Mouse (Mus musculus) forebrain, embryonic 16.5 days (tissue): Measurements from ENCODE around the gene Idi1. TPM values are rescaled to one million over a fixed set of nuclear protein-coding genes. Genes with fewer than 3 reads are reported as not detected.
A peak's percentile ranks its signal among the peaks of the same experiment; 100 is the strongest.
"Not testable (repeated sequence)": the region's sequence is repeated elsewhere in the genome, so short reads cannot be mapped to it uniquely, and the experiment has no call there.

Experiments used
- ATAC-seq: fragments of 200-750 bp; cut with Nextera tagmentation; 2 replicates; pipeline ENCODE4 v1.8.0; 2017; ENCODE audit warnings: mild to moderate bottlenecking, moderate library complexity
- H3K27ac ChIP-seq: fragments of 300-500 bp; sonication (generic); 2 replicates; pipeline ENCODE4 v1.5.1; 2014; ENCODE audit warnings: low read length, control low read depth
- H3K27me3 ChIP-seq: fragments of 300-500 bp; sonication (generic); replicated peaks from 2 replicates; pipeline ENCODE4 v1.6.1; 2014; ENCODE audit warnings: low read length; ENCODE audit not compliant: control insufficient read depth, insufficient read depth
- H3K36me3 ChIP-seq: fragments of 300-500 bp; sonication (generic); 2 replicates; pipeline ENCODE4 v1.6.1; 2014; ENCODE audit not compliant: control insufficient read depth, insufficient read depth
- H3K4me1 ChIP-seq: fragments of 300-500 bp; sonication (generic); replicated peaks from 2 replicates; pipeline ENCODE4 v1.6.1; 2014; ENCODE audit warnings: low read length; ENCODE audit not compliant: control insufficient read depth, insufficient read depth
- H3K4me2 ChIP-seq: fragments of 300-500 bp; sonication (generic); 2 replicates; pipeline ENCODE4 v1.6.1; 2014; ENCODE audit warnings: mild to moderate bottlenecking, low read length, control low read depth
- H3K4me3 ChIP-seq: fragments of 300-500 bp; sonication (generic); replicated peaks from 2 replicates; pipeline ENCODE4 v1.5.1; 2014; ENCODE audit warnings: mild to moderate bottlenecking, low read length, control low read depth
- H3K9ac ChIP-seq: fragments of 300-500 bp; sonication (generic); replicated peaks from 2 replicates; pipeline ENCODE4 v1.6.1; 2014; ENCODE audit warnings: low read depth, low read length, control low read depth
- H3K9me3 ChIP-seq: fragments of 300-500 bp; sonication (generic); 2 replicates; pipeline ENCODE4 v1.6.1; 2016; ENCODE audit warnings: low read length; ENCODE audit not compliant: control insufficient read depth
- WGBS: fragments of 180-500 bp; shearing (Covaris S2); extraction: QIAGEN DNeasy Blood & Tissue Kit; methylation state at CpG from one replicate; pipeline ENCODE4 v1.1.7; 2014; 5-methylcytosine and 5-hydroxymethylcytosine counted together
- polyA plus RNA-seq: library from polyadenylated mRNA; unstranded; fragments of >200 nt; fragmentation: Nextera tagmentation; extraction: Ambion mirVana; gene quantifications from 2 replicates; pipeline ENCODE4 v1.2.1, GENCODE M21; 2015

The Idi1 gene
- 99.8 and 101 TPM in 2 replicates for polyA plus RNA-seq

DNA sequence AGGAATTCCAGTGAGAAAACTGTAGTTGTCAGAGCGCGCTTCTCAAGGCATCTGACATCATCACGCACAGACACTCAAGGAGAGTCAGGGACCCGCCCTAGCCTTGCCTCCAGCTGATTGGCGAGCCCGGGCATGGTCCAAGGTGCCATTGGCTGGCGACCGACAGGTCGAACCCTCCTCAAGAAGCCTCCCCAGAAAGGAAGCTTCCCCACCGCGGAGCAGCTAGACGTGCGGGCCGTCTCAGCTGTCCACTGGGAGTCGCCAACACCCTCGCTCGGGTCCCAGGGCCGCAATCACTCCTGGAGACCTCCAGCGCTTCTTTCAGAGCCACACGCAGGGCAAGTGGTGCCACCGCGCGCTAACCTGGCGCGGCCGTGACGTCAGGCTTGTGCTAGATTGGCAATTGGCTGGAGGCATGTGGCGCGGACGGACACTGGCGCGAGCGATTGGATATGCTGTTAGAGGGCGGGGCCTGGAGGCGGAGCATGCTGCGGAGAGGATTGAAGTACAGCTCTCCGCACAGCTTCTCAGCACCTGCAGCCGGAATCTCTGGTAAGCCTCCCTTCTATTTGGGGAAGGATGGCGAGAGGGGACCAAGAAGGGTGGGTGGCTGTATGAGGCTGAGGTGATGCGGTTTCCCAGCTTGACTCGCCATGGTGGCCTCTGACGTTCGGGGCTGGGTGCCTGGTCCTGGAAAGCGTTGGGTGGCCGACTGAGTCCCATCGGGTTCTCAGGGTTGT lies at the start of gene Idi1:
Idi1 (plus strand) TSS at position 57 of the 740 bp plus-strand sequence.
- Histone ChIP-seq H3K4me3 (peak within 1 kb of the TSS; percentile 52), H3K9ac (peak within 1 kb of the TSS; percentile 56), H3K27me3 (no peaks in the 10 kb centered on the region), H3K4me2 (peak within 1 kb of the TSS; percentile 77), H3K27ac (peak within 1 kb of the TSS; percentile 91), H3K36me3 (peaks cover 10% of the 10 kb centered on the region), H3K9me3 (no peaks in the 10 kb centered on the region), H3K4me1 (peaks cover 14% of the 10 kb centered on the region)
- ATAC-seq: peak; percentile 99
- under 1% methylated on average over 46 of the region's 46 CpGs for WGBS

DNA sequence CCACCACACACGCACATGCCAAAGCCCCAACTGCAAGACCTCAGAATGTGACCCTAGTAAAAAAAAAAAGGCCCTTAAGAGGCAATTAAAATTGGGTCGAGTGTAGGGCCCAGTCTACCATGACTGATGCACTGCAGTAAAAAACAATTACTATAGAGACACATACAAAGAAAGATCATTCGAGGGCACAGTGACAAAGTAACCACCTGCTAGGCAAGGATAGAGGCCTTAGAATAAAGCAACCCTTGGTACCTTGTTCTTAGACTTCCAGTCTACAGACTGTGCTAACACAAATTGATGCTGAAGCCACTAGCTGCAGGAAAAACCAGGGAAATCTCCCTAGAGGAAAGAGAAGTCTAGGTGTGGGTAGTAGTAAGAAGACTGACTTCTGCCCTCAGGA lies 46.9 kb upstream of the Idi1 start:
- no peaks in the 10 kb centered on the region for H3K9me3 ChIP-seq
- H3K4me3 ChIP-seq: no peak overlapping the region
- WGBS: 11% methylated on average over 3 of the region's 3 CpGs
- H3K4me2 ChIP-seq: no peak overlapping the region
- H3K27me3 ChIP-seq: no peaks in the 10 kb centered on the region
- H3K9ac ChIP-seq: no peak overlapping the region
- no peaks in the 10 kb centered on the region for H3K4me1 ChIP-seq
- no peak overlapping the region for H3K27ac ChIP-seq
- no peak for ATAC-seq
- peaks cover 27% of the 10 kb centered on the region for H3K36me3 ChIP-seq

DNA sequence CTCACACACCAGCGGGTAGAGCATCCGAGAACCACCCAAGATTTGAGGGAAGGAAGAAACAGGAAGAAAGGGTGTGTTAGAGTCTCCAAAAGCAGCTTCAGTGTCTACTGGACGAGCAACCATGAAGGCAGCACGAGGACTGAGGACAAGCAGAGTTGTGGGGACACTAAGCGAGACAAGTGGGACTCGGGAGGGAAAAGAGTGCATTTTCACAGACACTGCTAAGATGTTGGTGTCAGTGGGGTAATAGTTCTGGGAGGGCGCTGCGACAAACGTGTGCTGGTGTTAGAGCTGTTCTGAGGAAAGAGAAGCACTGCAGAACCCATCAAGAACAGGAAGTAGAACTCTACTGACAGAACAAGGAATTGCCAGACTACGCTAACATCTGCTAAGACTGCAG lies 46.2 kb upstream of the Idi1 start:
- H3K36me3 ChIP-seq: peaks cover 27% of the 10 kb centered on the region
- H3K27ac ChIP-seq: no peak overlapping the region
- no peak overlapping the region for H3K4me3 ChIP-seq
- H3K4me2 ChIP-seq: no peak overlapping the region
- H3K9me3 ChIP-seq: no peaks in the 10 kb centered on the region
- WGBS: 88% methylated on average over 10 of the region's 10 CpGs
- H3K9ac ChIP-seq: no peak overlapping the region
- no peaks in the 10 kb centered on the region for H3K4me1 ChIP-seq
- no peaks in the 10 kb centered on the region for H3K27me3 ChIP-seq
- ATAC-seq: no peak

DNA sequence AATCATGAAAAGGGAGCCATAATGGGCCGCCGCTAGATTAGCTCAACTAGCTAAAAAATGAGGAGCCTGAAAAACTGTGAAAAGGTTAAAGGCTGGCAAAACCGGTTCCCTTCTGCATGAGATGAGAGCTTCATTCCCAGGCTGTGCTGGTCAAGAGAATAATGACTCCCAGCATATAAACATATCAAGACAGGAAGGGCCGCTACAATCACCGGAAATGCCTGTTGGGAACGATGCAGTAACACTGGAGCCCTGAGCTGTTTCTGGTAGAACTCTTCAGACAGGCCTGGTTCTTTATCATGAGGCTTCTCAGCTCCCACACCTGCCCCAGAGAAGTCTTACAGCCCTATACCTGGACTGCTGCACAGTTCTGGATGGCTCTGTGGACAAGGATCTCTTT lies 45.4 kb upstream of the Idi1 start:
- no peaks in the 10 kb centered on the region for H3K9me3 ChIP-seq
- H3K4me3 ChIP-seq: no peak overlapping the region
- no peak overlapping the region for H3K27ac ChIP-seq
- WGBS: 89% methylated on average over 6 of the region's 6 CpGs
- H3K9ac ChIP-seq: no peak overlapping the region
- no peaks in the 10 kb centered on the region for H3K27me3 ChIP-seq
- H3K36me3 ChIP-seq: peaks cover 24% of the 10 kb centered on the region
- no peak overlapping the region for H3K4me2 ChIP-seq
- no peak for ATAC-seq
- no peaks in the 10 kb centered on the region for H3K4me1 ChIP-seq

DNA sequence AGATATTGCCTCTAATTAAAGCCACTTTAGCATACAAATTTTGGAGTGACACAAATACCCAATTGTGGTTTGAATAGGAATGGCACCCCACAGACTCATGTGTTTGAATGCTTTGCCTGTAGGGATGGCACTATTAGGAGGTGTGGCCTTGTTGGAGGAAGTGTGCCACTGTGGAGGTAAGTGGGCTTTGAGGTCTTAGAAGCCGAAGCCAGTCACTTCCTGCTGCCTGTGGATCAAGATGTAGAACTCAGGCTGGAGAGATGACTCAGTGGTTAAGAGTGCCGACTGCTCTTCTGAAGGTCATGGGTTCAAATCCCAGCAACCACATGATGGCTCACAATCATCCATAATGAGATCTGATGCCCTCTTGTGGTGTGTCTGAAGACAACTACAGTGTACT lies 44.4 kb upstream of the Idi1 start:
- Histone ChIP-seq H3K9me3 (no peaks in the 10 kb centered on the region), H3K4me2 (no peak overlapping the region), H3K4me3 (no peak overlapping the region), H3K27ac (no peak overlapping the region), H3K4me1 (no peaks in the 10 kb centered on the region), H3K9ac (no peak overlapping the region), H3K27me3 (no peaks in the 10 kb centered on the region), H3K36me3 (peaks cover 24% of the 10 kb centered on the region)
- no peak for ATAC-seq
- 91% methylated on average over 2 of the region's 2 CpGs for WGBS

DNA sequence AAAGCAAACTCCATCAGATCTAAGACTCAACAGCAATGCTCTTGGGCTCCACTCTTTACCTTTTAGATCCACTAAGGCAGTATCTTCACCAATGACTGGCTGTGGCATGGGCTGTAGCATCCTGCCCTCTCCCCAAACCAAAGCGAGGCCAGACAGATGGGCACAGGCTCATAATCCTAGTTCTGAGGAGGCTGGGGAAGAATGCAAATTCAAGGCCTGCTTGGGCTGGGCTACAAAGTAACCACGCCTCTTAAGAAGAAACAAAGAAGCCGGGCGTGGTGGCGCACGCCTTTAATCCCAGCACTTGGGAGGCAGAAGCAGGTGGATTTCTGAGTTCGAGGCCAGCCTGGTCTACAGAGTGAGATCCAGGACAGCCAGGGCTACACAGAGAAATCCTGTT lies 43.5 kb upstream of the Idi1 start:
- not testable (repeated sequence) for H3K4me1 ChIP-seq, ATAC-seq, H3K27ac ChIP-seq, H3K4me2 ChIP-seq, H3K9ac ChIP-seq, H3K4me3 ChIP-seq, H3K27me3 ChIP-seq, H3K9me3 ChIP-seq
- WGBS: 92% methylated on average over 7 of the region's 7 CpGs
- H3K36me3 ChIP-seq: peaks cover 26% of the 10 kb centered on the region

- H3K9me3 ChIP-seq: no peaks in the 10 kb centered on the region
- H3K4me3 ChIP-seq: no peak overlapping the region
- no peak for ATAC-seq
- no peaks in the 10 kb centered on the region for H3K4me1 ChIP-seq
- H3K4me2 ChIP-seq: no peak overlapping the region
- H3K27me3 ChIP-seq: no peaks in the 10 kb centered on the region
- no peak overlapping the region for H3K27ac ChIP-seq
- 90% methylated on average over 3 of the region's 3 CpGs for WGBS
- H3K9ac ChIP-seq: no peak overlapping the region
- H3K36me3 ChIP-seq: peaks cover 30% of the 10 kb centered on the region
These were observed 43.0 kb upstream of the Idi1 start for GRCm38 (mm10) chr13:8842273-8842672.

GRCm38 (mm10) chr13:8847702-8848101 lies 37.6 kb upstream of the Idi1 start:
- no peak overlapping the region for H3K4me3 ChIP-seq
- H3K36me3 ChIP-seq: peaks cover 21% of the 10 kb centered on the region
- WGBS: 48% methylated on average over 2 of the region's 2 CpGs
- H3K27ac ChIP-seq: no peak overlapping the region
- no peak overlapping the region for H3K9ac ChIP-seq
- no peak overlapping the region for H3K4me2 ChIP-seq
- H3K27me3 ChIP-seq: no peaks in the 10 kb centered on the region
- no peaks in the 10 kb centered on the region for H3K9me3 ChIP-seq
- no peak for ATAC-seq
- no peaks in the 10 kb centered on the region for H3K4me1 ChIP-seq

DNA sequence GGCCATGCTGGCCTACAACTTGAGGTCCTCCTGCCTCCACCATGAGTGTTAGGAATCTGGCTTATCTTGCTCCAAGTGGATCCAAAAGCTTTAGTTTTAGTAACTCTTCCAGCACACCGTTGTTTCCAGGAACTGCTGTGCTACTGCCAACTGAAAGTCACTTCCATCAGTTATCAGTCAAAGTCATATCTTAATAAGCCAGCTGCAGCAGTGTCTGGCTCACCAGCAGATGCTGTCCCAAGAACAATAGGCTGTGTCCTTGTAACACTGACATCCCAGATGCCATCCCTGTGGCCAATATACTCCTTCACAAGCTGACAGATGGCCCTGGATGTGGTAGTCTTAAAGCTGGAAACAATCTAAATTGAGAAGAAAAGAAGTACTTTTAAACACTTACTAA lies 36.0 kb upstream of the Idi1 start:
- H3K4me2 ChIP-seq: no peak overlapping the region
- no peak overlapping the region for H3K4me3 ChIP-seq
- WGBS: 74% methylated on average over 1 of the region's 1 CpGs
- H3K9me3 ChIP-seq: no peaks in the 10 kb centered on the region
- H3K9ac ChIP-seq: no peak overlapping the region
- peaks cover 19% of the 10 kb centered on the region for H3K36me3 ChIP-seq
- ATAC-seq: no peak
- H3K27ac ChIP-seq: no peak overlapping the region
- H3K27me3 ChIP-seq: no peaks in the 10 kb centered on the region
- no peaks in the 10 kb centered on the region for H3K4me1 ChIP-seq

- Histone ChIP-seq H3K9me3 (no peaks in the 10 kb centered on the region), H3K4me3 (no peak overlapping the region), H3K4me2 (no peak overlapping the region), H3K27me3 (no peaks in the 10 kb centered on the region), H3K27ac (no peak overlapping the region), H3K4me1 (no peaks in the 10 kb centered on the region), H3K36me3 (peaks cover 13% of the 10 kb centered on the region; the same call in 1 of the 2 replicates), H3K9ac (no peak overlapping the region)
- WGBS: 97% methylated on average over 4 of the region's 4 CpGs
- no peak for ATAC-seq
These were observed 31.9 kb upstream of the Idi1 start for GRCm38 (mm10) chr13:8853424-8853823.
